Mouse (Mus musculus) layer of hippocampus, adult 8-10 months (tissue): ENCODE results near the gene Rnf111. TPM values are rescaled to one million over a fixed set of nuclear protein-coding genes. Genes with fewer than 3 reads are reported as not detected.

Source experiments
- DNase-seq, 2 experiments: peaks; one replicate each; pipeline ENCODE4 v3.0.0; 2022; ENCODE audit warnings: low spot score in 2 of 2
- microRNA-seq, 2 experiments: library from miRNA; unstranded; fragments of <30 nt; microRNA quantifications; one replicate each; pipeline ENCODE4 v1.2.0; 2022
- total RNA-seq, 4 experiments: library from RNA; stranded (reverse); gene quantifications; 2 replicates each; pipeline ENCODE4 v1.2.4; 2022

Gene Rnf111
- total RNA-seq, 4 experiments from 2014 or later: 39.2 to 46.8 (median 40.2) TPM

DNA sequence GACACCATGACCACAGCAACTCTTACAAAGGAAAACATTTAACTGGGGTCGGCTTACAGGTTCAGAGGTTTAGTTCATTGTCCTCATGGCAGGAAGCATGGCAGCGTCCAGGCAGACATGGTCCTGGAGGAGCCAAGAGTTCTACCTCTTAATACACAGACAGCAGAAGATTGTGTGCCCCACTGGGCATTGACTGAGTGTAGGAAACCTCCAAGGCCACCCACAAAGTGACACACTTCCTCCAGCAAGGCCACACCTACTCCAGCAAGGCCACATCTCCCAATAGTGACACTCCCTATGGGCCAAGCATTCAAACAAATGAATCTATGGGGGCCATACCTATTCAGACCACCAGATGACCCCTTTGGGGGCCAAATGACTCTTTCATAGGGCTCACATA, 107.4 kb downstream of the Rnf111 start:
- DNase-seq: no peak

DNA sequence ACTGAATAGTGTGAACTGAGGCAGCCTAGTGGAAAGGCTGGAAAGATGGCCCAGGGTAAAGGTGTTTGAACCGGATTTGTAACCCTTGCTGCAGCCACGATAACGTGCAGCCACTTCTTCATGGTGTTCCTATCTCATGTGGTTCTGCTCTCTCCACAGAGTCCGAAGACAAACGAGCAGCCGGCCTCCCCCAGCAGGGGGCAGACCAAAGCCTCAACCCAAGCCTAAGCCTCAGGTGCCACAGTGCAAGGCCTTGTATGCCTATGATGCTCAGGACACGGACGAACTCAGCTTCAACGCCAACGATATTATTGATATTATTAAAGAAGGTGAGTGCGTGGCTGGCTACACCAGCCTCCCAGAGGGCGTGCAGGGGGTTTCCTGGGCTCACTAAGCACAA, 107.9 kb downstream of the Rnf111 start:
- DNase-seq: no peak

DNA sequence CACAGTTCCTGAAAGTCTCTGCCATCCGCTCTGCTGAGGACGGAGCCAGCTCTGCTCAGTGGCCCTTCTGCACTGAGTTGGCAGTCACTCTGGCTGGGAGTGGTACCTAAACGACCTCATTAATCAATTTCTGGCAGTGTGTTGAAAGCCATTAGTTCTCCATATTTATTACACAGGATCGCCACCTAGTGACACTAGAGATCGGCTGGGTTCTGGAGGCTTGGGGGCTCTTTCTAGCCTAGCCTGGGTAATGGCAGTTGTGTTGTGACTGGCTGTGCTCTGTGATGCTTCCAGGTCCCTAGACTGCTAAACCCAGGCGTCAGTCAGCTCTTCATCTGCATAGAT, 111.0 kb downstream of the Rnf111 start:
- peak in 1 of 2 experiments; percentile 45 for DNase-seq

DNA sequence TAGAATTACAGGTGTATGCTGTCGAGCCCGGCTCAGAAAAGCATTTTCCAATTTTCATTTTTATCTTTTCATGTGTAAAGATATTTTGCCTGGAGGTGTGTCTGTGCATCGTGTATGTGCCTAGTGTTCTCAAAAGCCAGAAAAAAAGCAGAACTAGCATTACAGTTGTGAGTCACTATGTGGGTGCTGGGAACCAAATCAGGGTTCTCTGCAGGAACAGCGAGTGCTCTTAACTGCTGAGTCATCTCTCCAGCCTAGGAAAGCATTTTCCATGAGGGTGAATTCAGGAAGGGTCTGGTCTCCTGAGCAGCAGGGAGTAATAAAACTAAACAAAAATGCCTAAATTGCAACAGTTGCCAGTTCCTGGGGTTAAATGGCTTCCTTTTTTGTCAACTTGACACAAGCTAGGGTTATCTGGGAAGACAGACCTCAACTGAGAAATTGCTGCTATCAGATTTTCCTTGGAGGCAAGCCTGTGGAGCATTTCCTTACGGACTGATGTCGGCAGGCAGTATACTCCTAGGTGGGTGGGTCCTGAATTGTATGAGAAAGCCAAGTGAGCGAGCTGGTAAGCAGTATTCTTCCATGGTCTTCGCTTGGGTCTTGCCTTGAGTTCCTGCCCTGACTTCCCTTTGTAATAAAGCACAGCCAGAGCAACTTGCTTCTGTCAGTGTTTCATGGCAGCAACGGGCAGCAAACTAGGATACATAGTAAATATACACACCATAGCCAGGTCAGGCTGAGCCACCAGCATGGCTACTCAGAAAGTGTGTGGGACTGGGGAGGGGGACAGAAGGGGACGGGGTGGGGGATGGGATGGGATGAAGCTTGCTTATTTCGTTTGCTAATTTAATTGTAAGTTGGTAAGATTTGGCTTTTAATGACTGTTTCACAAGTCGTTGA, 111.6 kb downstream of the Rnf111 start:
- no peak for DNase-seq

DNA sequence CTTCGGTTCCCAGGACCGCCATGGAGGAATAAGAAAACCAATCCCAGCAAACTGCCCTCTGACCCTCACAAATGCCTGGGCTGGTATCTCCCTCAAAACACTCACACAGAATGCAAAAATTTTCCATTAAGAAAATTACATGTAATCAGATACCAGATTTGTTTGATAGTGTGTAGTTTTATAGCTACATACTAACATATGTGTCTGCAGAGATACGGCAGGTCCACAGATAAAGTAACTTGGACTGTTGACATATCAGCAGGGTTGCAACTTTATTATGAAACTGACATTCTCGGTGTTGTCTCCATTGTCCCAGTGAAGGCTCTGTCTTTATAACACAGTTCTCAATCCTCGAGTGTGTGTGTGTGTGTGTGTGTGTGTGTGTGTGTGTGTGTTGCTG, 112.5 kb downstream of the Rnf111 start:
- no peak for DNase-seq

DNA sequence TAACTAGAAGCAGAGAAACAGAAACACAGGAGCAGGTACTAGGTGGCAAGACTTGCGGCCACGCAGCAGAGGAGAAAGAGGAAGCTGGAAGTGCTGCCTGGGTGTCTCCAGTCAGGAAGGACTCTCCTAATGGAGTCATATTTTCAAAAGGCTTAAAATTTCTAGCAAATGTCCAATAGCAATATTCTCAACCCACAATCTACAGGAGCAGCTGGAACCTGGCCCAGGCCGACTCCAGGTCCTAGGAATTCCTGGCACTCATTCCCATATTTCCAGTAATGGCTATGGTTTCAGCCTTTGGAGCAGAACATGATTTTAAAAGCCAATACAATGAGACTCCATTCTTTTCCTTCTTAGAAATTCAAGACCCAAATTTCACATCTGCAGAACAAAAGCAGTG, 114.0 kb downstream of the Rnf111 start:
- no peak for DNase-seq

DNA sequence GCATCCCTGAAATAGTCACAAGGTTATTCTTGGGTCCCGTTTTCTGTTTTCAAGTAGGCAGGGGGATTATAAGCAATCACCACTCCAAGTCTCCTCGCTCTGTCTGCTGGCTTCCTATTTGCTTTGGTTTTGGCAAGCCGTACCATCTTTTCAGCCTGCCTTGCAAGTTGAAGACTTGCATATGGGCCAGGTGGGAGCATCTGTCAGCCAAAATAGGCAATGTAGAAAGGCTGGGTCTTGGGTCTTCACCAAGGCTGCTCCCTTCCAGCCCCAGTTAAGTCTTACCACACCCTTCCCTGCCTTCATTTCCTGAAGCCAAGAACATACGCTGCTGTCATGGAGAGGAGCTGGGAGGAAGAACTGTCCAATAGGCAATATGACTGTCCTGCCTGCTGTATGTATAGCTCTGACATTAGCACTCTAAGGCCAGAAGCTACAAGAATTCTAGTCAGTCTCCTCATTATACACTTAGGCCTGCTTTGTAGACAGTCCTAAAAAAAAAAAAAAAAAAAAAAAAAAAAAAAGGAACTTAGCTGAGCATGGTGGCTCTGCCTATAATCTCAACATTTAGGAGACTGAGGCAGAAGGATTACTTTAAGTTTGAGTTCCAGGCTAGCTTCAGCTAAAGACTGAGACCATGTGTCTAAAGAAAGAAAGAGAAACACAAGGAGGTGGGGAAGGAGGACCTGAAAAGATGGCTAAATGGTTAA, 116.0 kb downstream of the Rnf111 start:
- no peak for DNase-seq

DNA sequence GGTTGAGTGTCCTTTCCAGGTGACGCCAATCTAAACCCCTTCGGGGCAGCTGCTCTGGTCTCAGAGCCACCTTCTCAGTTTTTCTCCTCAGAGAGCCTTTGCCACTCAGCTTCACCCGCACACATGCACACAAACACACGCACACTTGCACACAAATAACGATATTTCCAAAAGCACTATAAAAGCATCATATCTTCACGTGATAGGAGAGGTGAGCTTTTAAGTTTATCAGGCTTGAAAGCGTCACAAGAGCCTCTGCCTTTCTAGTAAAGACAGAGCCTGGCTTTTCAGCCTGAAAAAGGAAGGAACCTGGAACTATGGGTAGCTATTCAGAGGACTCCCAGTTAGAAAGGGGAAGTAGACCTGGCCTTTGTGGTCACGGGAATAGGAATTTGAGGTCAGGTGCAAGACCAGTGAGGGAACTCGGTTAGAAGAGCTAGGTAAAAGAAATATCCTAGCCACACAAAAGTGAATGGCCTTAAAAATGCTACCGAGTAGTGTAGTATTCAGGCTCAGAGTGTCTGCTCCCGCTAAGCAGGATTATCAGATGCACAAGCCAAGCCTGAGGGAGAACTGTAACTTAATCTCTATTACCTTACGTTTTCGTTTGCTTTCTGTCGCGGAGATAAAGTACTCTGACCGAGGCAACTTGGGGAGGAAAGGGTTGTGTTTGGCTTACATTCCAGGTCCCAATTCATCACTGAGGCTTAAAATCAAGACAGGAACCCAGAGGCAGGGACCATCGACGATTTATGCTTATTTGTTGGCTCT, 118.4 kb downstream of the Rnf111 start:
- no peak for DNase-seq

DNA sequence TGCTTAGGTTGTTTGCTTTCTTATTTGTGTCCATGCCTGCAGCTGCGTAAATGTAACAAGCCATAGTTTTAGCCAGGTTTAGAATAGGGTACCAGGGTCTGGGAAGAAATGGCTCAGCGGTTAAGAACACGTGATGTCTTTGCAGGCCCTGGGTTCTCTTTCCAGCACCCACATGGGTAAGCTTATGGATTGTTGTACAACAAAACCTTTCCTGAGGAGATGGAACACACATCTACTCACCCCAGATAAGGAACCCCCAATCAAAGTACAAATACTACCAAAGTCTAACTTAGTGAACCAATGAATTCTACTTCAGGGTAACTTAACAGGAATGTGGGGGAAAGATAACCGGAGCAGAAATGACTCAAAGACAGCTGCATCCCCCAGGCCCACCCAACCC, 119.0 kb downstream of the Rnf111 start:
- no peak for DNase-seq

DNA sequence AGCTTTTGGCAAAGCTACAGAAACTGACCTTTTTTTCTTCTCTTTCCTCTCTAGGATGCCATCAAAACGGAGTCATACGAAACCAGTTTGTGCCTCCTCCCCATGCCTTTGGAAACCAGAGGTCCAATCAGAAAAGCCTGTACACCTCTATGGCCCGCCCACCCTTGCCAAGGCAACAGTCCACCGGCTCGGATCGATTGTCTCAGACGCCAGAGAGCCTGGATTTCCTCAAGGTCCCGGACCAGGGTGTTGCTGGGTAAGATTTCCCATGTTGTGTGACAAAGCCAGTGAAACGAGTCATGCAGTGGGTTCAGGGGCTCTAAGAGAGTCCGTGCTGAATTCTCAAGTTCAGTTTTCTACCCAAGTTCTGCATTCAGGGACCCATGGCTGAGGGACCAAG, 119.8 kb downstream of the Rnf111 start:
- DNase-seq: no peak

DNA sequence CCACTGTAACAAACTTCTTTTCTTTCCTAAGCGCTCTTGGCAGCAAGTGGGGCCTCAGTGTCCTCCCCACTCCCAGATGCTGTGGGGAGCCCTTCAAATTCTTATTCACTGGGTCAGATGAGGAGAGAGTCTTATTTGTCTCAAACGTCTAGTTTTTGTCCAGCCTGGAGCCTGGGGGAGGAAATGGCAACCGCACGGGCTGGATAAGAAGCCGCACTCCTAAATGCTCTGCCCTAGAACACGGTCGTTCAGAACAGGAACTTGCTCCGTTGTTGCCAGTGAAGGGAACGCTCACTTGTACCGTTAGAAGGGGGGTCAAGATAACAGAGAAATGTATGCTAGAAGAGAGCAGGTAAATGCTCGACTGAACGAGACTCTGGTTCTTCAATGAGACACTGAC, 121.4 kb downstream of the Rnf111 start:
- no peak for DNase-seq

DNA sequence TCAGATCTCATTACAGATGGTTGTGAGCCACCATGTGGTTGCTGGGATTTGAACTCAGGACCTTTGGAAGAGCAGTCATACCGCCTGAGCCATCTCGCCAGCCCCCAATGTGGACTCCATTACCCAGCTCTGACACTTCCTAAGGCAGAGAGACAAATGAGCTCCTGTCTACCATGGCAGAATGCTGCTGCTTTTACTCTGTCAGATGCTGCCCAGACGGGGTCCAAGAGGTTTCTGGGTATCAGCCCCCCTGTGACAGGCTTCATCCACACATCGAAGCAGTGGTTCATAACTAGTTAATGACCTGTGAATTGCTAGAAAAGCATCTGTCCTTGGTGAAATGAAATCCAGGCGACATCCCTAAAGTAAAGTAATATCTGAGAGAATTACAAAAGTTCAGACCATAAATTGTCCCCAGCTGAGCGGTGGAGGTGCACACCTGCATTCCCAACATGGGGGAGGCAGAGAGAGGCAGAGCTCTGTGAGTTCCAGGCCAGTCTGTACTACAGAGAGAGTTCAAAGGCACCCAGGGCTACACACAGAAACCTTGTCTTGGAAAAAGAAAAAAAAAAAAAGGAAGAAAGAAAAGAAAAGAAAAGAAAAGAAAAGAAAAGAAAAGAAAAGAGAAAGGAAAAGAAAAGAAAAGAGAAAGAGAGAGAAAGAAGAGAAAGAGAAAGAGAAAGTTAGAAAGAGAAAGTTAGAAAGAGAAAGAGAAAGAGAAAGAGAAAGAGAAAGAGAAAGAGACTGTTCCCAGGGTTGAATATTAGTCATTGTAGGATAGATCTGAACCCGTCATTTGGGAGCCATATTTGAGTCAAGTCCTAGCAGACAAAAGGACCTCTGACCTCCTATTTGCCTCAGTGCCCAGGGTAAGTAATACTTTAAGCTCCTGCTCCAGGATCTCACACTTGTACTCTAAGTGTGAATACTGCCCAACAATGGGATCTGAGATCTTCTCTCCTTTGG, 123.7 kb downstream of the Rnf111 start:
- DNase-seq: no peak

Small RNA genes lying within 50 kb of the gene (microRNA-seq; reads per million reads assigned to microRNA genes)
- gene Mir5626: 1.3 to 2.3 reads per million in 2 experiments

Other genes with a start within 250 kb of the Rnf111 start
- 1 to 10 TPM in 2 of 4 experiments, under 1 TPM in 2; 0.56 to 1.2 (median 0.91) TPM for gene Ccnb2, start 82.2 kb downstream of the Rnf111 start, total RNA-seq
- gene Sltm, start 39.0 kb upstream of the Rnf111 start, total RNA-seq: 10 to 100 TPM; 48.5 to 60.9 (median 55.9) TPM
- 1 to 10 TPM in 1 of 4 experiments, under 1 TPM in 3; 0.57 to 1.5 (median 0.79) TPM for gene Gm10642, start 152.5 kb upstream of the Rnf111 start, total RNA-seq
- 10 to 100 TPM; 35.4 to 38.5 (median 35.6) TPM for gene Mindy2, start 153.4 kb upstream of the Rnf111 start, total RNA-seq
- 10 to 100 TPM; 69.4 to 79.6 (median 74.7) TPM for gene Adam10, start 175.3 kb upstream of the Rnf111 start, total RNA-seq